Mouse (Mus musculus): ENCODE data around the gene Snx1. TPM values are rescaled to one million over a fixed set of nuclear protein-coding genes. Genes with fewer than 3 reads are reported as not detected.

Snx1 gene
- total RNA-seq, 1 experiment = 42.4 TPM

DNA sequence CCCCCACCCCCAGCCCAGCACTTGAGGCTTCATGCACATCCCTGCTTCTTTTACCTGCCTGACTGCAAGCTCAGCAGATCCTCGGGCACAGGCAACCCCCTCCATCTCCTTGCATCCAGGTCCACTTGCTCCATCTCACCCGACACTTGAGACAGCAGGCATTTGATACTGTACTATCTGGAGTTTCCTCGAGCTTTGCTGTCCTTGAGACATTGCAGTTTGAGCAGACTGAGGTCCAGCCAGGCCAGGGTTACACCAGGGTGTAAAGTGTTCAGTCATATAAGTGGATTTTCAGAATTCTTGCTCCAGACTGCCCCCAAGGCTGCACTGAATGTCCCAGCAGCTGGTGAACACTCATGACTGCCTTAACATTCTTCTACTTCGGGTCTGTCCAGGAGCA lies 84.1 kb downstream of the Snx1 start:
- TF ChIP-seq CHD2 (IDR thresholded peaks at IDR 0.05; ENCODE audit: low read depth, low read length) (no peak), ZC3H11A (IDR thresholded peaks at IDR 0.05; ENCODE audit: borderline replicate concordance, low read depth, low read length) (no peak), MAFK (IDR thresholded peaks at IDR 0.05; ENCODE audit: insufficient read depth, low read depth, low read length) (no peak), HCFC1 (IDR thresholded peaks at IDR 0.05; ENCODE audit: borderline replicate concordance, insufficient read depth, low read length) (no peak), ZNF384 (IDR thresholded peaks at IDR 0.05; ENCODE audit: low read depth, low read length) (no peak)
- Histone ChIP-seq H3K9ac (ENCODE audit: insufficient read depth, low read depth, low read length, poor library complexity, severe bottlenecking) (no peak overlapping the region), H3K36me3 (ENCODE audit: control insufficient read depth, insufficient read depth, low read length, poor library complexity, severe bottlenecking) (0 out of 2 replicates have a peak, but pooled peaks cover 3% of the 10 kb centered on the region), H3K4me1 (ENCODE audit: control insufficient read depth in 2 of 2, insufficient read depth in 2 of 2, low read length in 2 of 2, poor library complexity in 1 of 2) (no peaks in the 10 kb centered on the region), H3K9me3 (ENCODE audit: control insufficient read depth, insufficient read depth, low read depth, low read length) (no peaks in the 10 kb centered on the region), H3K27ac (ENCODE audit: insufficient read depth, low read depth, low read length, poor library complexity, severe bottlenecking) (no peak overlapping the region), H3K4me3 (ENCODE audit: insufficient read depth in 1 of 2, low read depth in 1 of 2, low read length in 2 of 2, poor library complexity in 1 of 2, severe bottlenecking in 1 of 2) (no peak overlapping the region)
- in situ Hi-C loops (cut with MboI; ENCODE audit: low sequenced_read_pairs in 2 of 2, unreplicated experiment in 2 of 2) = no loop called here
- no peak for DNase-seq (ENCODE audit: low read depth, low spot score)

DNA sequence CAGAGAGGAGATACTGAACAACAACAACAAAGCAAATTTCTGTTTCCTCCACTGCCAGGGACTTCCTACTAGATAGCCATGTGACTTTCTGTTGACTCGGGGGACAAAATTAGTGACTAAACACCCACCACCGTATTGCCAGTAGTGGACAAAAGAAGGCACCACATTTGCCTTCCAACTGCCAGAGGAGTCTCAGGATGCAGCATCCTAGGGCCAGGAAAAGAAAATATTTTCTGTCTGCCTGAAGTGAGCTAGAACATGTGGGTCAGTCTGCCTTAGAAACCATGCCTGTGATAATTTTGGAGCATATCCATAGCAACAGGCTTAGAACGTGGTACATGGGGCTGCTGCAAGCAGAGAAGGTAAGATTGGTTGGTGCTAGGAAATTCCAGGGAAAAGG lies 85.6 kb downstream of the Snx1 start:
- no peaks in the 10 kb centered on the region for H3K9me3 ChIP-seq (ENCODE audit: control insufficient read depth, insufficient read depth, low read depth, low read length)
- H3K9ac ChIP-seq (ENCODE audit: insufficient read depth, low read depth, low read length, poor library complexity, severe bottlenecking) = no peak overlapping the region
- no peak overlapping the region for H3K4me3 ChIP-seq (ENCODE audit: insufficient read depth in 1 of 2, low read depth in 1 of 2, low read length in 2 of 2, poor library complexity in 1 of 2, severe bottlenecking in 1 of 2)
- H3K27ac ChIP-seq (ENCODE audit: insufficient read depth, low read depth, low read length, poor library complexity, severe bottlenecking) = no peak overlapping the region
- no peaks in the 10 kb centered on the region for H3K4me1 ChIP-seq (ENCODE audit: control insufficient read depth in 2 of 2, insufficient read depth in 2 of 2, low read length in 2 of 2, poor library complexity in 1 of 2)
- TF ChIP-seq MAFK (IDR thresholded peaks at IDR 0.05; ENCODE audit: insufficient read depth, low read depth, low read length) = no peak
- no peak for TF ChIP-seq ZC3H11A (IDR thresholded peaks at IDR 0.05; ENCODE audit: borderline replicate concordance, low read depth, low read length)
- no peak for TF ChIP-seq ZNF384 (IDR thresholded peaks at IDR 0.05; ENCODE audit: low read depth, low read length)
- no peak for TF ChIP-seq CHD2 (IDR thresholded peaks at IDR 0.05; ENCODE audit: low read depth, low read length)
- no peak for TF ChIP-seq HCFC1 (IDR thresholded peaks at IDR 0.05; ENCODE audit: borderline replicate concordance, insufficient read depth, low read length)
- in situ Hi-C loops (cut with MboI; ENCODE audit: low sequenced_read_pairs in 2 of 2, unreplicated experiment in 2 of 2) = no loop called here
- no peak for DNase-seq (ENCODE audit: low read depth, low spot score)
- 0 out of 2 replicates have a peak, but pooled peaks cover 3% of the 10 kb centered on the region for H3K36me3 ChIP-seq (ENCODE audit: control insufficient read depth, insufficient read depth, low read length, poor library complexity, severe bottlenecking)

DNA sequence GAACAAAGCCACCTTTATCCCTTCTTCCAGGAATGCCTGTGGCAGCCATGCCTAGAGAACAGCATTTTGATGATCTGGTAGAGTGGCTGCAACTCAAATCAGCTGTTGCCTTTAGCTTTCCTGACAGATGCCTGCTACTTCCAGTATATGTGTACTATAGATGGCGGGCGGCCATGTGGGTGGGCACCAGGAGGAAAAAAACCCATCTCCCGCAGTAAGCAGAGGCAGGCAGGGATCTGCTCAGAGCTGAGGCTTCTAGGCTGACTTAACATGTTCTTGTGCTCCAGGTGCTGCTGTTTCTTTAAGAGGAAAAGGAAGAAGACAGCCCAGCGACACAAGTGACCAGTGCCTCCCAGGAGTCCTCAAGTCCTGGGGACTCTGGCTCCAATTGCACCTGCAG lies 87.1 kb downstream of the Snx1 start:
- in situ Hi-C loops (cut with MboI; ENCODE audit: low sequenced_read_pairs in 2 of 2, unreplicated experiment in 2 of 2) = no loop called here
- H3K27ac ChIP-seq (ENCODE audit: insufficient read depth, low read depth, low read length, poor library complexity, severe bottlenecking) = no peak overlapping the region; the same call in 1 of the 2 replicates
- no peaks in the 10 kb centered on the region for H3K9me3 ChIP-seq (ENCODE audit: control insufficient read depth, insufficient read depth, low read depth, low read length)
- no peaks in the 10 kb centered on the region for H3K4me1 ChIP-seq (ENCODE audit: control insufficient read depth in 2 of 2, insufficient read depth in 2 of 2, low read length in 2 of 2, poor library complexity in 1 of 2)
- 0 out of 2 replicates have a peak, but pooled peaks cover 3% of the 10 kb centered on the region for H3K36me3 ChIP-seq (ENCODE audit: control insufficient read depth, insufficient read depth, low read length, poor library complexity, severe bottlenecking)
- no peak overlapping the region for H3K4me3 ChIP-seq (ENCODE audit: insufficient read depth in 1 of 2, low read depth in 1 of 2, low read length in 2 of 2, poor library complexity in 1 of 2, severe bottlenecking in 1 of 2)
- H3K9ac ChIP-seq (ENCODE audit: insufficient read depth, low read depth, low read length, poor library complexity, severe bottlenecking) = no peak overlapping the region
- no peak for DNase-seq (ENCODE audit: low read depth, low spot score)
- TF ChIP-seq ZNF384 (IDR thresholded peaks at IDR 0.05; ENCODE audit: low read depth, low read length) = no peak
- TF ChIP-seq ZC3H11A (IDR thresholded peaks at IDR 0.05; ENCODE audit: borderline replicate concordance, low read depth, low read length) = no peak
- TF ChIP-seq HCFC1 (IDR thresholded peaks at IDR 0.05; ENCODE audit: borderline replicate concordance, insufficient read depth, low read length) = no peak
- TF ChIP-seq CHD2 (IDR thresholded peaks at IDR 0.05; ENCODE audit: low read depth, low read length) = no peak
- no peak for TF ChIP-seq MAFK (IDR thresholded peaks at IDR 0.05; ENCODE audit: insufficient read depth, low read depth, low read length)

DNA sequence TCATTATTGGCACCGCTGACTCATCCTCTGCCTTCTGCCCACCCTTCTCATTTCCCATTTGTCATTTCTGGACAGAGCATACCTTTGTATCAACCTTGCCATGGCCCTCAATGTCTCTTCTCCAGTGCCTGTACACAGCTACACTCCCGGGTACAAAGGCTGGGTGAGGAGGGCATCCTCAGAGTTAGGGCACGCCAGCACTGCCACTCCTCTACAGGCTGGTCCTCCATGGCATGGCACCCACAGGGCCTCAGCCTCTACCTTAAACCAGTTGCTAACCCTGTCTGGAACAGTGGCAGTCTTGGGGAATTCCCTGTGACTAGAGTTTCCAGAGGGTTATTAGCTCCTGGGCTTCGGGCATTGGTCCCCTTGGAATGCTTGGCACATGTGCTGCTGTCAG lies 87.8 kb downstream of the Snx1 start:
- H3K9me3 ChIP-seq (ENCODE audit: control insufficient read depth, insufficient read depth, low read depth, low read length) = no peaks in the 10 kb centered on the region
- H3K27ac ChIP-seq (ENCODE audit: insufficient read depth, low read depth, low read length, poor library complexity, severe bottlenecking) = no peak overlapping the region
- no peak overlapping the region for H3K4me3 ChIP-seq (ENCODE audit: insufficient read depth in 1 of 2, low read depth in 1 of 2, low read length in 2 of 2, poor library complexity in 1 of 2, severe bottlenecking in 1 of 2)
- no peak for TF ChIP-seq MAFK (IDR thresholded peaks at IDR 0.05; ENCODE audit: insufficient read depth, low read depth, low read length)
- no peak for TF ChIP-seq HCFC1 (IDR thresholded peaks at IDR 0.05; ENCODE audit: borderline replicate concordance, insufficient read depth, low read length)
- TF ChIP-seq ZC3H11A (IDR thresholded peaks at IDR 0.05; ENCODE audit: borderline replicate concordance, low read depth, low read length) = no peak
- no peak for TF ChIP-seq ZNF384 (IDR thresholded peaks at IDR 0.05; ENCODE audit: low read depth, low read length)
- no peak for TF ChIP-seq CHD2 (IDR thresholded peaks at IDR 0.05; ENCODE audit: low read depth, low read length)
- in situ Hi-C loops (cut with MboI; ENCODE audit: low sequenced_read_pairs in 2 of 2, unreplicated experiment in 2 of 2) = no loop called here
- DNase-seq (ENCODE audit: low read depth, low spot score) = no peak
- no peaks in the 10 kb centered on the region for H3K4me1 ChIP-seq (ENCODE audit: control insufficient read depth in 2 of 2, insufficient read depth in 2 of 2, low read length in 2 of 2, poor library complexity in 1 of 2)
- no peak overlapping the region for H3K9ac ChIP-seq (ENCODE audit: insufficient read depth, low read depth, low read length, poor library complexity, severe bottlenecking)
- 0 out of 2 replicates have a peak, but pooled peaks cover 3% of the 10 kb centered on the region for H3K36me3 ChIP-seq (ENCODE audit: control insufficient read depth, insufficient read depth, low read length, poor library complexity, severe bottlenecking)

Other genes with a start within 250 kb of the Snx1 start
- 33.7 and 36.7 TPM in 2 replicates for gene Pclaf, start 236.3 kb downstream of the Snx1 start, total RNA-seq (2012; rRNA removed)
- 13.5 and 18.6 TPM in 2 replicates for gene Trip4, start 217.8 kb downstream of the Snx1 start, total RNA-seq (2012; rRNA removed)
- 23.5 and 25.4 TPM in 2 replicates for gene Csnk1g1, start 217.7 kb downstream of the Snx1 start, total RNA-seq (2012; rRNA removed)
- gene Ppib, start 66.4 kb downstream of the Snx1 start, total RNA-seq (2012; rRNA removed) = 891 and 1,136 TPM in 2 replicates
- gene Snx22, start 56.9 kb downstream of the Snx1 start, total RNA-seq (2012; rRNA removed) = 13.1 and 17.9 TPM in 2 replicates
- 31.7 and 55.9 TPM in 2 replicates for gene Ciao2a, start within 50 bp of the Snx1 start, total RNA-seq (2012; rRNA removed)
- 0.90 and 1.2 TPM in 2 replicates for gene Dapk2, start 31.6 kb upstream of the Snx1 start, total RNA-seq (2012; rRNA removed)
- gene Herc1, start 223.9 kb upstream of the Snx1 start, total RNA-seq (2012; rRNA removed) = 39.3 and 43.3 TPM in 2 replicates

Measured in ES-E14 (cell line).